Mouse (Mus musculus) right cerebral cortex, postnatal 4 days (tissue): ENCODE measurements around the gene Gm12216.
"Not testable (repeated sequence)": the region's sequence is repeated elsewhere in the genome, so short reads cannot be mapped to it uniquely, and the experiment has no call there.

ENCODE experiments used
- DNase-seq: peaks from one replicate; pipeline ENCODE4 v3.0.0-alpha.2; 2022

Gm12216 gene

GRCm38 (mm10) chr11:53769760-53770124 is 89.3 kb downstream of the Gm12216 start, which contains the start of gene Irf1:
Gene Irf1, plus strand, starts transcription at chr11:53770014.
- DNase-seq = peak; percentile 83

DNA sequence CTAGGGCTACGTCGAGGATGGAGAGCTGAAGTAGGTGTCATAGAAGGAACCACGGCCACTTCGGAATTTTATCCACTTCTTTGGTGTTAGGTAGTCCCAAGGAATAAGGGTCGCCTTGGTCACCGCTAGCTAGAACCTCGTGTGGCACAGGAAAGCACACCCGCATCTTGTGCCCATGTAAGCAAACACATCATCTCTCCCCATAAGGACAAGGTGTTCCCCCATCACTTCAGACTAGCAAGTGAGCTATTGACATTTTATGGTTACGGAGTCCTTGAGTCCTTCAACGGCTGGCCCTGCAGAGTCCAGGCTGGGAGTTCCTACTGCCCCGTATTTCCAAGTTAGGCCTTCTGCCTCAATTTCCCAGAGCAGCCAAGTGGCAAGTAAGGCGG is 89.9 kb downstream of the Gm12216 start:
- no peak for DNase-seq

GRCm38 (mm10) chr11:53768422-53769184 is 90.5 kb downstream of the Gm12216 start:
- DNase-seq = no peak

DNA sequence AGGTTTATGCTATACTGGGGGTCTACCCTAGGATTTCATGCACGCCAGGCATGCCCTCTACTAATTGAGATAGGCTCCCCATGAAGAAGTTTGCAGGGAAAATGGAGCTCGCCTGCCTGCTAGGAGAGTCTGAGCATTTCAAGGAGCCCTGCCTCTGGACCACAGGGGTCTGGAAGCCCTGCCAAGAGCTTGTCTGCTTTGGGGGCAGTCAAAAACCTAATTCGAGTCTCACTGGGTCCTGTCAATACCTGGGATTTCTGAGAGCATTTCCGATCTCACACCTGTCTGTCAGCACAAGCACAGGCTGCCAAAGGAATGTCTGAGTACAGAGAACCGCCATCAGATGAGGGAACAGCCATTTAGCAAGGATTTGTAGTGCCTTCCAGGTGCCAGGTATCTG is 94.5 kb downstream of the Gm12216 start:
- no peak for DNase-seq

GRCm38 (mm10) chr11:53763496-53764140 is 95.4 kb downstream of the Gm12216 start:
- DNase-seq = peak; percentile 76

DNA sequence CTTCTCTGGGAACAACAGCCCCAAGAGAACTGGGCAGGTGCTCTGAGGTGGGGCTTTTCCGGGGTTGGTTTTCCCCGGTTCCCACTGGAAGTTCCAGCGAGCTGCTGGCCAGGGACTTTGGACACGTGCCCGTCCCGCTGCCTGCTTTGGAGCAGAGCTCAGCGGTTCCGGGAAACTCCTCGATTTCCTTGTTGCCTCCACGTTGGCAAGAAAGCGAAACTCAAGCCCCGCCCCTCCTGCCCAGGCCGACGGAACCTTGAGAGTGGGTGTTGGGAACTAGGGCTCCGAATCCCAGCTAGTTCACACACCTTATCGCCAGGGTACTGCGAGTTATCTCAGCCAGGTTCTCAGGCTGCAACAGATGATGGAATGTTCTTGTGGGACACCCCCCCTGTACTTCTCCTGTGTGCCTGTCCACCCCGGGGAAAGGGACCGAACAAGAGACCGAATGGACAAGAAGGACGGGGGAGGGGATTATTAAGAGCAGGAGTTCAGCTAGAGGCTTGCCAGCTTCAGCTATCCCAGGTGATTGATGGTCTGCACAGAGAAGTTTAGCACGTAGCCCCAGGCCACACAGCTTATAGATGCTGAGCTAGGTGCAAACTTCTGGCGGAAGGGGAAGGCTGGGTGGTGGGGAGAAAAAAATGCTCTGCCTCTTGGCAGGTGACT is 96.1 kb downstream of the Gm12216 start:
- peak; percentile 50 for DNase-seq

DNA sequence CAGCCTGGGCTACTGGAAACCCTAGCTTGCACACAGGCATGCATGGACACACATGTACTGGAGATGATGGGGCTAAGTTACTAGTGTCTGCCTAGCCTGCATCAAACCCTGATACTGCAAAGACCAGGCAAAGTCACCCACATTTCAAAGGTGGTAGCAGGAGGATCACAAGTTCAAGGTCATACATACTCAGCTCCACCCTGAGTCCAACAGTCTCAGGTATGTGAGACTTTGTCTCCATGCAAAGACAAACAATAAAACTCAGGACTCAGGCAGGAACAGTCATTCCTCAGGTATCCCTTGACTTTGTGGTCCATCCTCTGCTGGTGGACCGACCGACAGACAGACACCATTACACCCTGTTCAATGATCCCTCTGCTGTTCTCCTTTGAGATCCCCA is 96.6 kb downstream of the Gm12216 start:
- DNase-seq = no peak

DNA sequence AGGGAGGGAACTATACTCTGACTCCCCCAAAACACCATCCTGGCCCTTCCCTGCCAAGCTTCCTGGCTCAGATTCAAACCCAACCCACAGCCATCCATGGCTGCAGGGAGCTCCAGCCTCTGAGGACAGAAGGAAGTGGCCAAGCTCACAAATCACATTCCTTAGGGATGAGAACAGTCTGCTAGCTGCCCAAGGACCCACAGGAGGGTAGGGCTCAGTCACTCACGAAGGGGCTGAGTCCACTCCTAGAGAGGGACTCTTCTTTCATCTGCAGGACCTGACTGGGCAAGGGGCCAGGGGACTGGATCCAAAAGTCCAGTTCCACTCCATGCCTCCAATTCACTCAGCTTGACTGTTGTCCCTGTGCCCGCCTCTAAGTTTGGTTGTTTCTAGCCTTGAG is 97.2 kb downstream of the Gm12216 start:
- DNase-seq = peak; percentile 55

DNA sequence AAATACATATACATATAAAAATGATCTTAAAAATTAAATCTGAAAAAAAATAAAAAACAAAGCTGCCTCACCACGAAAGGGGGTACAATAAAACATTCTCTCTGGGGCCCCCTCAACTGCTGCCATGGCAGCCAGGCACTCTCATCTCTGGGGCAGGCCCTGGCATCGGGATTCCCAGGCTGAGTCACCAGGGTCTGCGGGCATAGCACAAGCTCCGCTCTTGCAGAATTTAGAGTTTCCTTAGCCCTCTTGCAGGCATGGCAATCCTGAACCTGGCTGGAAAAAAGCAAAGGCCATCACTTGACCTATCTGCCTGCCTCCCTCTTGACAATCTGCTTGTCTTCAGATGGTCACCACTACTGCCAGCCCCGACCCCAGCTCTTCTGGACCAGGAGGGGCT is 97.8 kb downstream of the Gm12216 start:
- DNase-seq = no peak

DNA sequence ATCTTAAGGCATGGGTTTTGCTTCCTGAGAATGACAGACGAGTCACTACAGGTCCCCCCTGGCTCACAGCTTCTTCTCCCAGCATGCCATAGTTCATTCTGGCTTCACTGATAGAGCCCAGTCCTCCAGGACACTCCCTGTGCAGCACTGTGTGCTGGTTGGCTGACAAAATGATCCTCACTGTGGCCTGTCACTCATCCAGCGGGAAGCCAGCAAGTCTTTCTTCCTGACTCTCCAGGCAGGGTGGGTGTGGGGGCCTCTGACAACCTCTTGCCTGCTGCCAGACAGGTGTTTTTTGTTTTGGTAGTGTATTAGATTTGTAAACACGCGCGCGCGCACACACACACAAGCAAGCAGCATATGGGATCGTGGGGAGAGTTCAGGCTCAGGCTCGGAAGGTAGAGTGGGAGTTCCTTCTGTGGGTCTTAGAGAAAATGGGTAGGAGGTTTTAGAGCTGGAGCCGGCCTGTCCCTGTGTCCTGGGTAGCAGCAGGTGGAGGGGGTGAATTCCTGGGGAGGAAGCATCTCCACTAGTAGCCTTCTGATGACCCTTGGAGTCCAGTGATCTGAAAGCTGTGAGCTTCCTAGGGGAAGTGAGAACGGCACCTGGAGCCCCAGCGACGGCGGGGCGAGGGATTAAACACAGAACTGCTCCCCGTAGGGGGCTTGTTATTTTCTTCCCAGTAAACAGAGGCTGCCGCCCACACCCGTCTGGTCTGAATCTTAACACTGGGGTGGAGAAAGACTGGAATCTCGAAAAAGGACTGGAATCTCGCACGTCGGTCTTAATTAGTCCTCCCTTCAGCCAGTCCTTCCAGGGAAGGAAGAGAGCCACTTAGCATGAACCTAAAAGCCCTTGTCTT is 99.3 kb downstream of the Gm12216 start:
- no peak for DNase-seq

DNA sequence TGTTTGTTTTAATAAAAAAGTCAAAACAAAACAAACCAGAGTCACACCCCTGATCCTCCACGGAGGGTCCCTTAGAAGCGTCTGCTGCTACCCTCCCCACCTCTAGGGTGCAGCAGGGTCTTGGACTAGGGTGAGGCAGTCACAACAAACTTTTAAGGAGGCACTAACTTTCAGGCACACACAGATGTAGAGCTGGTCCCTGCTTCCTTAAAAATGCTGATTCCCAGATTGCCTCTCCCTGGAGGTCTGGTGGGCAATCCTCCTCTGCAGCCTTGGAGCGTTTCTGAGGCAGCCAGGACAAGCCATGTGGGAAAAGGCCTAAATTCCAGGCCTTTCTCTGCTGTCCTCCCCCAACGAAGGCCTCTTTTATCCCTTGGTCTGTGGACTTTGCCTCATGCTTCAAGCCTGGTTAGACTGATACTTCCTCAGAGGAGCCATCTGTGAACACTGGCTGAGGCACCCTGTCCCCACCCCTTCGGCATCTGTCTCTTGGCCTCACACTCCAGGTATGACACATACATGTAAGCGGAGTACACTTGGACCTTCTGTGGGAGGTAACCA is 100.2 kb downstream of the Gm12216 start:
- no peak for DNase-seq

GRCm38 (mm10) chr11:53758033-53758432 is 101.0 kb downstream of the Gm12216 start:
- not testable (repeated sequence) for DNase-seq

GRCm38 (mm10) chr11:53757612-53758011 is 101.4 kb downstream of the Gm12216 start:
- no peak for DNase-seq

- DNase-seq = no peak
Observed at GRCm38 (mm10) chr11:53755011-53755595, 104.0 kb downstream of the Gm12216 start.

DNA sequence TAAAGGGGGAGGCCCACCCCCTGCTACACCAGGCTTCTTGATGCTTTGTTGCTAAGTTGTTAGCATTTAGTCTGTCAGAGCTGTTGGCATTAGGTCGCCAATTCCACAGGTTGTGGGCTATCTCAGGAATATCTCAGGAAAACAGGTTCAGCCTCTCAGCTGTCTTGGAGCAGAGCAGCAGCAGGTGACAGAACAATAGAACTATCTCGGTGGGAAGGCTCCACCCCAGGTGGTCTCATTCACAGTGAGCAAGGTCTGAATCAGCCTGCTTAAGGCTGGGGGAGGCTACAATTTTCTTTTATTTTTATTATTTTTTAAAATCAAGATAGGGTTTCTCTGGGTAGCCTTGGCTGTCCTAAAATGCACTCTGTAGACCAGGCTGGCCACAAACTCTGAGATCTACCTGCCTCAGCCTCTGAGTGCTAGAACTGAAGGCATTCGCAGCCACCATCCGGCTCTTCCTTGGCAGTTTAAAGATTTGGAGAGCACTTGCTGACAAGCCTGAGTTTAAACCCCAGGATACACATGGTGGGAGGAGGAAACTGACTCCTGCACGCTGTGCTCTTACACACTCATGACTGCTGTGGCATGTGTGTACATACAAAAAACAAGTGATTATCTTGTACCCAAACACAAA is 109.2 kb downstream of the Gm12216 start:
- DNase-seq = no peak

DNA sequence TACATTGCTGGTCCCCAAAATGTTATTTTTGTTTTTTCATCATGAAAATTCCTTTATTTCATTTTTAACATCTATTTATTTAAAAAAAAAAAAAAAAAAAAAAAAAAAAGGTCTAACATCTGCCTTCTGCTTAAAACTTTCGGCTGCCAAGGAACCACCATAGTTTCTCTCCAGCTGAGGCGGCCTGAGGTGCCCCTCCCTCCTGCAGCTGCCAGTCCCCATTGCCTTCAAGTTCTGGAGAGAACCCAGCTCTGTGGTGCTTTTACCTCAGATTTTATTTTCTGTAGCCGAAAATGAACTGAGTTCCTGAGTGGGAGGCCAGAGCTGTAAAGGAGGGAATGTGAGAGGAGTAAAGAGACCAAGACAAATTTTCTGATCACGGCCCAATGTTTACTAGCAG is 109.8 kb downstream of the Gm12216 start:
- no peak for DNase-seq

- no peak for DNase-seq
Observed at GRCm38 (mm10) chr11:53748614-53749013, 110.4 kb downstream of the Gm12216 start.

DNA sequence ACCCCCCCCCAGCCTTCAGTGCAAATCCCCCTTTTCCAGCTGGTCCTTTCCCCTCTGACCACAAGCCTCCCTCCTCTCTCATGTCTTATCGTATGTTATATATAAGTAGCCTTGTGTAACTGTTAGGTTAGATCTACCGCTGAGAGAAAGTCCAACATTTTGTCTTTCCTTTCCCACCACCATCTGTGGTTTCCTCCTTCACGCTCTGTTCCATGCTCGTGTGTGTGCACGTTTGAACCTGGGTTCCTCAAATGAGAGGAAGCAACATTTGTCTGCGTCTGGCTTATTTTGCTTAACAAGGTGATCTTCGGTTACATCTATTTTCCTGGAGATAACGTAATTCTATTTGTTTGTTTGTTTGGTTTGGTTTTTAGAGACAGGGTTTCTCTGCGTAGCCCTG is 111.1 kb downstream of the Gm12216 start:
- DNase-seq = no peak

- no peak for DNase-seq
Observed at GRCm38 (mm10) chr11:53745260-53745659, 113.8 kb downstream of the Gm12216 start.

DNA sequence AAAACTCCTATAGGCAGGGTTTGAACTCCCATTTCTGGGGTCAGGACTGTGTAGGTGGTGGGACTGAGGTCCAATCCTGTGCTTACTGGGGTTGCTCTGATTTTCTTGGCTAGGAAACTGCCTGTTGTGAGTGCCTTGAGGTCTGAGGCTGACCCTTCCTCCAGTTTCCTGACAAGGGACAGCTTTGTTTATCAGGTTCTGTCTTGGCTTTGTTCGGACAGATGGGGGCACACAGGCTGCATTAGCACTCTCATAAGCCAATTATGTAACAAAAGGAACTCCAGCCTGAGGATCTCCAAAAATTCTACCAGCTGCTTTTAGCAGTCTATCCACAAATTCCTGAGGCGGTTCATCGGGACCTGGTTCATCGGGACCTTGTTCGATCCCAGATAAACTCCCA is 116.7 kb downstream of the Gm12216 start:
- no peak for DNase-seq

DNA sequence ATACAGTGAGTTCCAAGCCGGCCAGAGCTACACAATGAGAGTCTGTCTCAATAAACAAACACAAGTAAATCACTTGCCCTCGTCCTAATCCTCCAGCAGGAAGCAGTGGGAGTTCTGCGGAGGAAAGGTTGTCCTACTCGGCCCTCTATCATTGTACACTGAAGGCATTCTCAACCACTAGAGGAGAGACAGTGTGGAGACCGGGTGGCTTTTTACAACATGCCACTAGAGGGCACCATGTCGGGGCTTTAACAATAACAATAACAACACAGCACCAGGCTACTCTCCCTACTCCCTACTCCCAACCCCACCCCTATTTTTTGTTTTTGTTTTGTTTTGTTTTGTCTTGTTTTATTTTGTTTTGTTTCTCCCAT is 121.5 kb downstream of the Gm12216 start:
- peak; percentile 23 for DNase-seq
